Mouse (Mus musculus) megakaryocyte, embryonic 14.5 days (primary cell): Measurements from ENCODE around the gene Cwc22.

Experiments used
- FLI1 ChIP-seq: IDR thresholded peaks from 2 replicates; pipeline ENCODE4 v1.6.1; 2012; ENCODE audit warnings: low read length, inconsistent platforms, mixed read lengths
- GATA1 ChIP-seq: IDR thresholded peaks from 3 replicates; pipeline ENCODE4 v1.6.1; 2012; ENCODE audit warnings: mixed read lengths, low read length, inconsistent platforms, borderline replicate concordance

DNA sequence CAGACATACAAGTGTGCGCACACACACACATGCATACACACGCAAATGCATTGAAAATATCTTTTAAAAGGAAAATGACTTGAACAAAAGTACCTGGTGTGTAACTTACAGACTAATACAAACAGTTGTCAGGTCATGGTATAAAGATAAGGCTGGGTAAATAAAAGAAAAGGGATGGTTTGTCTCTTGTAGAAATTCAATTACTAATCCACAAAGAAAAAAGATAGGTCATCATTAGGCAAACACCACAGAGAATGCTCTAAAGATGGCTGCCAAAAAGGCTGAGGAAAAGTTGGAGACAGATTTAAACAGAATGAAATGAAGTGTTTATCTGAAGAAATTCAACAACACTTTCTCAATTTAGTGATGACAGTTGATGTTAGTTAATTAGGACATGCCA, 47.7 kb downstream of the Cwc22 start:
- TF ChIP-seq FLI1 (no peak), GATA1 (no peak)
